Mouse (Mus musculus): Measurements from ENCODE around the gene Mettl23.

DNA sequence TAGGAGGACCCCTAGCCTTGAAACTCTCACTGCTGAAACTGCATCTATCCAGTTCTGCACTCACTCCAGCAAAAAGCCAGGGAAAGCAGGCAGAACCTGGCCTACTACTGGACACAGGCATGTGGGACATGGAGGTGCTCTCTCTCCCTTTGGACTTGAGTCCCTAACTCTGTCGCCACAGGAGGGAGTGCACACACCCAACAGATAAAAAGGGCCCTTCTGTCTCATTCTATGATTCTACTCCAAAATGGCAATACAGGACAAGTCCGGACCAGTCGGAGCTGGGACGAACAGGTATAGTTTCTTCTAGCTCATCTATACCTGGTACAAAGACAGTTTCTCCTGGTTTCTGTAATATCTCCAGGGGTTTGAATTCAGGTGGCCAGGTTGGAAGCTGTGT is 2.3 kb upstream of the Mettl23 start:
- TF ChIP-seq POLR2A (IDR thresholded peaks at IDR 0.05; ENCODE audit: low read depth, low read length) (no peak), CTCF (IDR thresholded peaks at IDR 0.05; ENCODE audit: extremely low read depth, insufficient read depth, insufficient read length, insufficient replicate concordance) (no peak)
